Mouse (Mus musculus) liver, postnatal 0 days (tissue): ENCODE measurements at regions not wholly inside any gene's neighbourhood (a gene's known extent, or its start where the extent isn't known, plus 50 kb on each side); places are given as distances from the start of the nearest gene placed in this dataset.

Source experiments
- ATAC-seq: fragments of 200-750 bp; cut with Nextera tagmentation; 2 replicates; pipeline ENCODE4 v1.8.0; 2017; ENCODE audit warnings: mild to moderate bottlenecking, moderate library complexity
- DNase-seq: peaks from one replicate; pipeline ENCODE4 v3.0.0-alpha.2; 2016
- H3K27ac ChIP-seq: fragments of 300-500 bp; sonication (generic); 2 replicates; pipeline ENCODE4 v1.5.1; 2014; ENCODE audit warnings: antibody characterized with exemption, moderate library complexity, mild to moderate bottlenecking, low read depth
- H3K27me3 ChIP-seq: fragments of 300-500 bp; sonication (generic); 2 replicates; pipeline ENCODE4 v1.6.1; 2014; ENCODE audit warnings: low read length, control low read depth, mixed read lengths; ENCODE audit not compliant: insufficient read depth
- H3K36me3 ChIP-seq: fragments of 300-500 bp; sonication (generic); replicated peaks from 2 replicates; pipeline ENCODE4 v1.6.1; 2014; ENCODE audit warnings: mild to moderate bottlenecking, control low read depth, low read length, moderate library complexity, mixed read lengths; ENCODE audit not compliant: insufficient read depth
- H3K4me1 ChIP-seq: fragments of 300-500 bp; sonication (generic); 2 replicates; pipeline ENCODE4 v1.6.1; 2014; ENCODE audit warnings: antibody characterized with exemption, mild to moderate bottlenecking, control low read depth; ENCODE audit not compliant: insufficient read depth
- H3K4me2 ChIP-seq: fragments of 300-500 bp; sonication (generic); 2 replicates; pipeline ENCODE4 v1.6.1; 2014; ENCODE audit warnings: low read depth, mild to moderate bottlenecking, low read length, moderate library complexity, mixed read lengths
- H3K4me3 ChIP-seq: fragments of 300-500 bp; sonication (generic); 2 replicates; pipeline ENCODE4 v1.5.1; 2014; ENCODE audit warnings: low read depth, low read length
- H3K9ac ChIP-seq: fragments of 300-500 bp; sonication (generic); replicated peaks from 2 replicates; pipeline ENCODE4 v1.6.1; 2014; ENCODE audit warnings: mild to moderate bottlenecking, moderate library complexity
- H3K9me3 ChIP-seq: fragments of 300-500 bp; sonication (generic); 2 replicates; pipeline ENCODE4 v1.6.1; 2016; ENCODE audit warnings: mild to moderate bottlenecking, control low read depth, low read length, mixed read lengths
- CTCF ChIP-seq: sonication (generic); IDR thresholded peaks from 2 replicates; pipeline ENCODE4 v1.5.1; 2016; ENCODE audit warnings: antibody characterized with exemption, low read depth
- EP300 ChIP-seq: IDR thresholded peaks from 2 replicates; pipeline ENCODE4 v1.6.1; 2016; ENCODE audit warnings: antibody characterized with exemption, low read depth, mild to moderate bottlenecking
- WGBS: fragments of 180-500 bp; shearing (Covaris S2); extraction: QIAGEN DNeasy Blood & Tissue Kit; methylation state at CpG from one replicate; pipeline ENCODE4 v1.1.7; 2014; ENCODE audit not compliant: insufficient replicate concordance; 5-methylcytosine and 5-hydroxymethylcytosine counted together

DNA sequence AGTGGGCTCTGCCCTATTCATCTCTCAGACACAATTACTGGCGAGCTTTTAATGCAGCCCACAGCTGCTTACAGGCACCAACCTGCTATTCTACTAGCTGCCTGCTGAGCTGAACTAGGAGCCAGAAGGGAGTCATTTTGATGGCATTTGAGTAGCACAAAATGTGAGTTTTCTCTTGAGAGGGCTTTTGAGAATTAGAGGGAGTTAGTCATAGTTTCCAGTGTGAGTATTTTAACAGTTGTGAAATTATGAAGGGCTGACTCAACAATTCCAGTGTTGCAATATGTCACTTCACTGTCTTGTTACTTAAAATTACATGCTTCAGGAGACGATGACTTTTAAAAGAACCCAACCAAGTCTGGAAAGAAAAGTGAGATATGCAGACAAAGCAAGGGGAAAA, 54.4 kb upstream of the Ly86 start:
- ATAC-seq (no peak), DNase-seq (no peak)
- Histone ChIP-seq H3K27me3 (no peaks in the 10 kb centered on the region), H3K4me1 (no peaks in the 10 kb centered on the region), H3K27ac (no peak overlapping the region), H3K9me3 (no peaks in the 10 kb centered on the region), H3K4me3 (no peak overlapping the region), H3K9ac (no peak overlapping the region), H3K36me3 (no peaks in the 10 kb centered on the region), H3K4me2 (no peak overlapping the region)
- TF ChIP-seq EP300 (peak; percentile 55; the same call in 1 of the 2 replicates), CTCF (no peak)
- 60% methylated on average over 2 of the region's 2 CpGs for WGBS

- no peaks in the 10 kb centered on the region for H3K36me3 ChIP-seq
- H3K4me1 ChIP-seq = no peaks in the 10 kb centered on the region
- no peak for DNase-seq
- ATAC-seq = no peak
- no peak overlapping the region for H3K27ac ChIP-seq
- TF ChIP-seq EP300 (no peak), CTCF (no peak)
- H3K27me3 ChIP-seq = no peaks in the 10 kb centered on the region
- H3K4me3 ChIP-seq = no peak overlapping the region
- no peak overlapping the region for H3K4me2 ChIP-seq
- no peak overlapping the region for H3K9ac ChIP-seq
- 55% methylated on average over 1 of the region's 1 CpGs for WGBS
- H3K9me3 ChIP-seq = no peaks in the 10 kb centered on the region
Measured at GRCm38 (mm10) chr13:37288993-37289392, 56.0 kb upstream of the Ly86 start.

GRCm38 (mm10) chr13:37282515-37282914, 62.5 kb upstream of the Ly86 start:
- TF ChIP-seq EP300 (no peak), CTCF (no peak)
- Histone ChIP-seq H3K9me3 (no peaks in the 10 kb centered on the region), H3K9ac (no peak overlapping the region), H3K4me3 (no peak overlapping the region), H3K27me3 (no peaks in the 10 kb centered on the region), H3K4me2 (no peak overlapping the region), H3K36me3 (no peaks in the 10 kb centered on the region), H3K4me1 (no peaks in the 10 kb centered on the region), H3K27ac (no peak overlapping the region)
- ATAC-seq = no peak
- 45% methylated on average over 5 of the region's 5 CpGs for WGBS
- no peak for DNase-seq

- Histone ChIP-seq H3K27ac (no peak overlapping the region), H3K9ac (no peak overlapping the region), H3K4me2 (no peak overlapping the region), H3K4me3 (no peak overlapping the region), H3K36me3 (no peaks in the 10 kb centered on the region), H3K9me3 (no peaks in the 10 kb centered on the region), H3K27me3 (no peaks in the 10 kb centered on the region), H3K4me1 (no peaks in the 10 kb centered on the region)
- TF ChIP-seq CTCF = peak; percentile 41
- no peak for TF ChIP-seq EP300
- ATAC-seq (no peak), DNase-seq (no peak)
- WGBS = 72% methylated on average over 8 of the region's 8 CpGs
Measured at GRCm38 (mm10) chr13:37279078-37279789, 65.8 kb upstream of the Ly86 start.

DNA sequence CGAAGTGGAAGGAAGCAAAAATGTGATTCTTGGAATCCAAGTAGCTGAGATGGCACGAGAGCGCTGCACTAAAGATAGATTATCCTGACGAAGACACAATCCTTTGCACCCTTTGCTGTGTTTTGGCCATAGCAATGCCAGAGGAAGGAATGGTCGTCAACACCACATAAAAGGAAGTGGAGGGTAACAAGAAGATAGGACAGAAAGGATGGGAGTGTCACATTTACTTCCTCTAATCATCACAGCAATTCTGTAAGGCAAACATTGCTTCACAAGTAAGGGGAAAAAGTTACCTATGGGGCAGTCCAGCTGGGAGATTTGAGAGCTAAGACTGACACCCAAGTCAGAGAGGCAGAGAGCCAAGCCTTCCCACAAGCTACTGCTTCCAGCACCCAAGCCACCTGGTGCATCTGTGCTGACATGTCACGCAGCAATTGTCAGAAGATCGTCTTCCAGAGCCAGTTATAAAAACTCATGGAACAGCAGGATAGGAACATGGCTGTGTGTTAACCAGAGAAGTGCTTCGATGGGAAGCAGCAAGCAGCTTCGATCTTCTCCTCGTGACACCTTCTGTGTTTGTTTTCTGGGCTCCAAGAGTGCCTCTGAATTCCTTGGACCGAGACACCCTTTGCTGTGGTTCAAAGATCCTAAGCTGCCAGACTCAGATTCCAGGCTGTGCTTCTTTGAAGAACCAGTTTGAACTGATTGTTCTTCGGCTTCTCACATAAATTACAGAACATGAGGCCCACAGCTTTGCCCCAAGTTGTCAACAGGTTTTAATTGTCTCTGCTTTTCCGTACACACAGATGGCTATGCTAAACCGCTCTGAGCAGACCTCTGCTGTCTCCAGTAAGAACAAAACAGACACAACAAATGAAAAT, 95.2 kb upstream of the Ly86 start:
- ATAC-seq = no peak
- H3K9ac ChIP-seq = no peak overlapping the region
- no peaks in the 10 kb centered on the region for H3K9me3 ChIP-seq
- H3K27me3 ChIP-seq = no peaks in the 10 kb centered on the region
- H3K36me3 ChIP-seq = no peaks in the 10 kb centered on the region
- TF ChIP-seq CTCF (no peak), EP300 (no peak)
- DNase-seq = no peak
- no peak overlapping the region for H3K27ac ChIP-seq
- H3K4me3 ChIP-seq = no peak overlapping the region
- H3K4me1 ChIP-seq = no peaks in the 10 kb centered on the region
- no peak overlapping the region for H3K4me2 ChIP-seq
- 56% methylated on average over 14 of the region's 14 CpGs for WGBS

DNA sequence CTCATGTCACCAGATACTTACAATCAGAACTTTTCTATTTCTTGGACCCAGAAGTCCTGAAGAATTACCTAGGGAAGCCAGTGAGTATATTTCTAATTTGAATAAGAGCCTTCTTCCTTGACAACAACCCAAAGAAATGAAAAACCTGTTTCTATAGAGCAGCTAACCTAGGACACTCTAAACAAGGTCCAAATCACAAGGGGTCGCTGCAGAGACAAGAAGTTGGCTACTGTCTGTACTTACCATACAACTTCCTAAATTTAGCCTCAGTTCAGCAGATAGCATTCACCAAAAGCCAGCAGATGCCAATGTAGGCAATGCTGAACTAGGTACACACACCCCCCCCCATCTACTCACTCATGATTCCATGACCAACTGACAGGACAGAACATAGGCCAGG, 96.3 kb upstream of the Ly86 start:
- Histone ChIP-seq H3K4me2 (no peak overlapping the region), H3K4me1 (no peaks in the 10 kb centered on the region), H3K27me3 (no peaks in the 10 kb centered on the region), H3K9ac (no peak overlapping the region), H3K36me3 (no peaks in the 10 kb centered on the region), H3K9me3 (no peaks in the 10 kb centered on the region), H3K4me3 (no peak overlapping the region), H3K27ac (no peak overlapping the region)
- ATAC-seq (no peak), DNase-seq (no peak)
- TF ChIP-seq CTCF (no peak), EP300 (no peak)
- 52% methylated on average over 1 of the region's 1 CpGs for WGBS
